Mouse (Mus musculus): ENCODE measurements around the gene Nenf. TPM values are rescaled to one million over a fixed set of nuclear protein-coding genes. Genes with fewer than 3 reads are reported as not detected.

Gene Nenf
- total RNA-seq, 2 experiments from 2014 or later: 61.0 to 67.6 TPM

DNA sequence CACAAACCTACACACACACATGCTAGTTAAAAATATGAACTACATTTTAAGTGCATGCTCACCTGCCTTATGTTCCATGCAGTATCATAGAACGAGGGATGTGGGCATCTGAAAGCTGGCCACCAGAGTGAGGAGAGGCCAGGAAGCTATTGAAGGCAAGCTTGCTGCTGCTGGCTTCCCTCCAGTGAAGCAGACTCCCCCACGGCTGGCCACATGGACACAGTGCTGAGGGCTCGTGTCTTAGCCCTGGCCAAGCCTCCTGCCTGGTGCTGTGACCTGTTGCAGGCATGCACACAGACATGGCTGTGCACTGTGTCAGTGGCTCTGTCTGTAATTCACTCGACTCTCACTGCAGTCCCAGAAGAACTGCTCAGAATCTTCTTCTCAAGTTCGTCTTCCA, 58.3 kb downstream of the Nenf start:
- intact Hi-C loops (cut with DNase I; ENCODE audit: low total_unique reads): no loop called here
- no peak for DNase-seq

DNA sequence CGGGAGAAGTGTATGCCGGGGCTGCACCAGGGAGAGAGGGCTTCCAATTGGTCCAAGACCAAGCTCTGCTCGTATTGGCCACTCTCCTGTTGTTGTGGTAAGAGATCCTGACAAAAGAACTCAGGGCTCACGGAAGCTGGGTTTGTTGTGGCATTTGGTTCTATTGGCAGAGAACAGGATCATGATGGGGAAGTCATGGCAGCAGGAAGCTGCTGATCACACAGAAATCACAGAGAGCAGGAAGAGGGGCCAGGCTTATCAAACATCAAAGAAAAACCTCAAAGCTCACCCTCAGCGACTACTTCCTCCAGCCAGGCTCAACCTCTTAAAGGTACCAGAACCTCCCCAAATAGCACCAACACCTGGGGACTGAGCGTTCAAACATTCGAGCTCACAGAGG, 58.9 kb downstream of the Nenf start:
- DNase-seq: no peak
- intact Hi-C loops (cut with DNase I; ENCODE audit: low total_unique reads): no loop called here

DNA sequence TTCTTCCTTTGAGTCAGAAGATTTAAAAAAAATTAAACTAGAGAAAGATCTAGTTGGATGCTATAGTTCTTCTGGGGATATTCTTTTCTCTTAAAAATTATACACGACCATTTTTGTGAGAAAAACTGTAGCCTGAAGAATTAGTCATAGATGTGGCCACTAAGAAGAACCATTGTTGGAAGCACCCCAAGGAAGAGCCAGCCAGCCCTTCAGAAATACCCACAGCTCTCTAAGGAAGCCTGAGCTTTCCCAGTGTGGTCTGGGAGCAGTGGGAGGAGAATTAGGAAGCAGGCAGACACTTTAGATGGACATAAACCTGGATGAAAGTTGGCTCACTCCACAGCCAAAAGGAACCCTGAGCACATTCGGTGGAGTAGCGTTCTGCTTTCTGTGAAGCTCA, 59.5 kb downstream of the Nenf start:
- no peak for DNase-seq
- intact Hi-C loops (cut with DNase I; ENCODE audit: low total_unique reads): no loop called here

DNA sequence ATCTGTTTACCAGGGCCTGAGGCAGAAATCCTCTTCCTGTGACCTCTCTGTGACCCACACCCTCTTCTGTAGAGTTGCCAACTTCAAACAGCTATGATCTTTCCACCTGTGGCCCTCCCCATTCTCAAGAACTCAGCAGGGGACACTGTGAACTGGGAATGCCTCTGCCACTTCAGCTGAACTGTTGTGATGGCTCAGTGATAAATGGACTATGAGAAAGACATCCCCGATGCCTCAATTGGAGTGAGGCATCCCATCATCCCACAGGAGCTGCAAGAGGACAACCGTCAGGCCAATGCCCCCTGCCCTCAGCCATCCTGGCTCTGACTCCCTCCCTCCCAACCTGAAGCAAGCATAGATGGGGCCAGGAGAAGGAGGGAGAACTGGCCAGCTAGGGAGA, 60.0 kb downstream of the Nenf start:
- DNase-seq: no peak
- intact Hi-C loops (cut with DNase I; ENCODE audit: low total_unique reads): no loop called here

- DNase-seq: no peak
- intact Hi-C loops (cut with DNase I; ENCODE audit: low total_unique reads): no loop called here
These were observed 60.6 kb downstream of the Nenf start for GRCm38 (mm10) chr1:191257351-191257771.

Other genes with a start within 250 kb of the Nenf start
- under 1 TPM in 1 of 2 experiments, not detected in 1; 0.53 TPM for gene Batf3, start 220.3 kb downstream of the Nenf start, total RNA-seq (2021)
- not detected for gene Fam71a, start 153.4 kb downstream of the Nenf start, total RNA-seq (2021)
- 10 to 100 TPM in 1 of 2 experiments, 1 to 10 TPM in 1; 4.2 to 12.3 TPM for gene Atf3, start 100.2 kb downstream of the Nenf start, total RNA-seq (2021)
- 1 to 10 TPM; 1.8 to 2.3 TPM for gene Tmem206, start 7.7 kb upstream of the Nenf start, total RNA-seq (2021)
- 10 to 100 TPM; 63.0 to 67.2 TPM for gene Ppp2r5a, start 85.1 kb upstream of the Nenf start, total RNA-seq (2021)